Mouse (Mus musculus) frontal cortex, adult 2 months (tissue): ENCODE results near the gene Dlg5. TPM values are rescaled to one million over a fixed set of nuclear protein-coding genes. Genes with fewer than 3 reads are reported as not detected.

Experiments
- DNase-seq, 2 experiments: peaks; one replicate each; pipeline ENCODE4 v3.0.0; 2022; ENCODE audit warnings: low spot score in 1 of 2; ENCODE audit errors: extremely low spot score in 1 of 2
- polyA plus RNA-seq: library from polyadenylated mRNA; depleted of rRNA; stranded (reverse); fragments of >200 nt; gene quantifications from 2 replicates; pipeline ENCODE4 v1.2.3, GENCODE M21; 2012; rRNA removed

Dlg5 gene
- polyA plus RNA-seq = 29.8 and 32.3 TPM in 2 replicates

DNA sequence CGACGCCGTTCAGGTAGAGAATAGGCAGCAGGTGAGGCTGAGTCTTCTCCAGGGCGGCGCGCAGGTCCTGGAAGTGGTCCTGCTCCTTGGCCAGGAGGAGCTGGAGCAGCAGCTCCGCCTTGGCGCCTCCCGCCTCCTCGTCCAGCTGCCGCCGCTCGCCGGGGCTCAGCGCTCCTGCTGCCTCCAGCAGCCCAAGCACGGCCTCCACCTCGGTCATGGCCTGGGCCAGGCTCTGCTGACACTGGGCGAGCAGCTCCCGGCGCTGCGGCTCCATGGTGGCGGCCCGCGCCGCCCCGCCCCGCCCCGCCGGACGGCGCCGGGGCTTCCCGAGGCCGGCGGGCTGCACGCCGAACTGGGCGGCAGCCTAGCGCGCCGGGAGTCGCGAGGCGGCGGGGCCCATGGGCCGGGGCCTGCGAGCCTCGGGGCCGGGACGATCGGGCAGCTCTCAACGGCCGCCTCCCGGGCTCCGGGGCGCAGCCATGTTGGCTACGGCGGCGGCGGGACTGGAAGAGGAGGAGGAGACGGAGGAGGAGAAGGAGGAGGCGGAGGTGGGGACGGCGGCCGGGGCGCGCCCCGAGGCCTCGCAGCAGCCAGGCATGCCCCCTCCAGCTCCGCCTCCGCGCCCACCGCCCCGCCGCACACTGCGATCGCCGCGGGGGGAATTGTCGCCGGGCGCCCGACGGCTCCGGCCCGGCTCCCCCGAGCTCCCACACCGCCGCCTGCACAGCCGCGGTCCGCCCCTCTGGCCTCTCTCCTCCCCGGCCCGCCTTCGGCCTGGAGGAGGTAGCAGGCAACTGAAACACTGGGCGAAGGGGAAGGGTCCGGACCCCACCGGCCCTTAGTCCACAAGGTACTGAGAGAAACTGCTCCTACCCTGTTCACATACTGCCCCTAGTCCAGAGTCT is at the start of gene Dlg5:
TSS of gene Dlg5 (minus strand) at position 744 of the 905 bp plus-strand sequence.
- peak in 1 of 2 experiments; percentile 43 for DNase-seq

DNA sequence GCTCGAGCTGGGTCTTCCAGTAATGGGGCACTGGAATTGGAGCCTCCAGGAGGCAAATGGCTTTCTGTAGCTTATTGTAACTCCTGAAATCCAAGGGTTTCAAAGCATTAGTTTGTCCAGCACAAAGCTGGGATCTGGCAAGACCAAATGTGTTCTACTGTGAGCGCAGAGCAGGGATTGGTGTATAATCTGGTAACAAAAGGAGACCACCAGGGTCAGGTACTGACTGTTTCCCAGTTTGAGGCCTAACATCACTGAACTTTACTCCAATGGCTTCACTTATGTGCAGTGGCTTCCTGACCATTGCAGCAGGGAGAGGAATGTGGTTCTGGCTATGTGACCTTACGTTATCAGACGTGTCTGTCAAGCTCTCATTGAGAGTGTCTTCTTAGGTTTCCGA is 47.9 kb upstream of the Dlg5 start:
- DNase-seq = no peak

DNA sequence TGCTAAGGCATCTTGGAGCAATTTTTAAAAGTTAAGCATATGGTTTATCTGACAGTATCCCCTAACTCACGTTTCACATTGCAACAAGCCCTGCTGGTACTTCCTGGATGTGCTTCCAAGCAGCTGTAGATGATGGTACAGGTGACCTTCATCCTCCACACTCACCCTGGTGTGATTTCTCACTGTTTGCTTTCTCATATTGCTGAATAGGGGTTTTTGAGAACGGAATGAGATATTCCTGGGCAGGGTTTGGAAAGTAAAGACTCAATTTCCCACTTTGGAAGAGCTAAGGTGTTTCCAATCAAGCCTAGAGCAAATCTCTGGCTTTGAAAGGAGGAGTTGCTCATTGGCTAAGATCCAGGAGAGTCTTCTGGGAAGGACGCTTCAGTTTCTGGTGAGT is 47.2 kb upstream of the Dlg5 start, which contains the start of gene E330034G19Rik:
TSS of gene E330034G19Rik (plus strand) at position 301 of the 400 bp plus-strand sequence.
- no peak for DNase-seq

DNA sequence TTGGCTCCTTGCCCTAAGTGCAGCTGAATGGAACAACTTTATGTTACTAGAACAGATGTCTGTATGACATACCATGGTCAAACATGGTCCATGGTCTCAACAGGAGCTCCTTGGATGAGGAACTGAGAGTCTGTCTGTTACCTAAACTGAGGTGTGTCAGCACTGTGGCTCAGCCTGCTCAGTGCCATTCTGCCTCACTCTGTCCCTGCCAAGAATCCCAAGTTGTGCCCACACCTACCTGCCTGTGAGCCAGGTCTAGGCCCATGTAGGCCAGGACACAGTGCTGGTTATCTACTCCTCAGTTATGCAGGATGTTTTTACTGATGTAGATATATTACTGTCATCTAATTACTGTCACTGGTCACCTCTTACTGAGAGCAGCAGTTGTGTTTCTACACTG is 45.0 kb upstream of the Dlg5 start:
- DNase-seq = no peak

DNA sequence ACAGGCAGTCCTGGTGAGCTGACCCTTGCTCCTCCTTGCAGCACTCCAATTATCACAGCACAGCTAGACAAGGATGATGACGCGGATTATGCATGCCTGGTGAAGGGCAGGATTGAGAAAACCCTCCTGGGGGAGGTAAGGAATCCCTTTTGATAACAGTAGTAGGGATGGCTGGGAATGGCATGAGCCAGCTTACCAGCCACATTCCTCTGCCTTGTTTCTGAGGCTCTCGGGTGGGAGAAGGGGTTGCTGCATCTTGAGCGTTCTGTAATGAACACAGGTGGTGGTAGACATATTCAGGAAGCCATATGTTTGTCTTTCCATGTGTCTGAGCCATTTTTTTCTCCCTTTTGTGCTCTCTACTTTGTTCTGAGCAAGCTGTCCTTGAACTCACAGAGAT is 40.4 kb upstream of the Dlg5 start:
- no peak for DNase-seq

DNA sequence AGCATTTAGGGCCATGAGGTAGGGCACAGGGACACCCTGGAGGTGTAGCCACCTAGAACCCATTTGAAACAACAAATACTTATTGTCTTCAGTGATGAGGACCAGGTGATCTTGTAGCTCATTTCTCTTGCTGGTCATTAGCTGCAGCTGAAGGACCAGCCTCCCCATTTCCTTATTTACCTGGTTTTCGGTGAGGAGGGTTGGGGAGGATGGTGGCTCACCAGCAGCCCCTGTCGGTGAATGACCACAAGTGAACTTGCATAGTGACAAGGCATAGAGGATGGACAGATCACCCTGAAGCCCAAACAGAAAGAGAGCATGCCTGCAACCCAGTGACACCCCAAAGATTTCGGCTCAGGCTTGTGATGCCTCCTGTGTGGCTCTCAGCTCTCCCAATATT is 36.6 kb upstream of the Dlg5 start:
- no peak for DNase-seq

DNA sequence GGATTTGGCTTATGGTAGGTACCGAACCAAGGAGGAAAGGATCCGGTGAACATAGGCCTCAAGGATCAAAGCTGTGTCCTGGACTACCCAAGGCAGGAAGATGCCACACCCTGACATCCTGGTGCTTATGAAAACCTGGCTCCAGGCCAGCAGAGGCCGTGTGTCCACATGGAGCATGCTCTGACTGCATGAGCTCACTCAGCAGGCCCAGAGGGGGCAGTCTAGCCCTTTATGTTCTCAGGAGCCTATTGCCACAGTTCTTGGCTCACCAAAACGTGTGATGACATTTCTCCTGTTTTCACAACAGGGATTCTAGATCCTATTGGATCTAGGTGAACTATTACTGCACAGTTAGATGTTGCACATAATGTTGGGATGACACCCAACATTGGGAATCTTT is 35.6 kb upstream of the Dlg5 start:
- DNase-seq = no peak

DNA sequence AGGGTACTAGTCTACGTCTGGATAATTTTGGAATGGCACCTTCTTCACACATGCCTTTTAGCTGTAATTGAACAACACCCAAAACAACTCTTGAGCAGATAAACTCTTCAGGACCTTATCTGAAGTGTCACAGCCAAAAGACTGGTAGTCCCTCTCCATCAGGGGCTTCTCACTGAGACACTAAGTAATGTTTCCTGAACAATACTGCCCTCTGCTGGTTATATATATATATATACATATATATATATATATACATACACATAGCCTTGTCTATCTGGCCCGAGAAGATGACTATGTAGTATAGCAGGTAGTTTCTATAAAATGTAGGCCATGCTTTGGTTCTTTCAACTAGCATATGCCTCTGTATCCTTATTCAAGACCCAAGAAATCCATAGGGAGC is 29.8 kb upstream of the Dlg5 start:
- no peak for DNase-seq

DNA sequence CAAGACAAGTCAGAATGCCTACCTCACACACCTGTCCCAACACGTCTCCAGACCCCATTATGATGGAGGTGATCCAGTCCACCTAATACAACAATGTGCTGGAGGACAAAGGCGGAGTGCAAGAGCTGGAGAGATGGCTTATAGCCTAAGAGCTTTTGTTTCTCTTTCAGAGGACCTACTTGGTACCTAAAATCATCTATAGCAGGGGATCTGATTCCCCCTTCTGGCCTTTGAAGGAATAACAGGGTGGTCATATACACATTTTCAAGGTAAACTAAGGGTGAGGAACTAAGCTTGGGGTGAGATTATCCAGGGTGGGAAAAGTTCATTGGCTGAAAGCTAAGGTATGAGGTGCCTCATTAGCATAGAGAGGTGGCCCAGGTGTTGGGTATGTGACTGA is 27.9 kb upstream of the Dlg5 start:
- DNase-seq = peak in 1 of 2 experiments; percentile 64

DNA sequence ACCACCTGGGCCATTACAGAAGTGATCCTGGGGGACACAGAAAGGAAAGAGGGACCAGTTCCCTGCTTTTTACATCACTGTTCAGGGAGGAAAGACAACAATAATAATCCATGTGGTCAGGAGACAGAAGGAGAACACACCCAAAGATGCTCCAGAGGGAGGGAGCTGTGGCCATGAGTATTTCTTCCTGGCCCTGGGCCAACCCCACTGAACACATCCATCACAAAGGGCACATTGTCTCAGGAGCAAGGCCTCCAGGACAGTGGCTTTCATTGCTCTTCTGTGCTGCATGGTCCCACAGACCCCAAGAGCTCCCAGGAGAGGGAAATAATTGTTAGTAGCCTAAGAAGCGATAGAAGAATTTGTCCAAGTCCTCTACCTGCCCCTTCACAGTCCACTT is 23.9 kb upstream of the Dlg5 start:
- DNase-seq = no peak

DNA sequence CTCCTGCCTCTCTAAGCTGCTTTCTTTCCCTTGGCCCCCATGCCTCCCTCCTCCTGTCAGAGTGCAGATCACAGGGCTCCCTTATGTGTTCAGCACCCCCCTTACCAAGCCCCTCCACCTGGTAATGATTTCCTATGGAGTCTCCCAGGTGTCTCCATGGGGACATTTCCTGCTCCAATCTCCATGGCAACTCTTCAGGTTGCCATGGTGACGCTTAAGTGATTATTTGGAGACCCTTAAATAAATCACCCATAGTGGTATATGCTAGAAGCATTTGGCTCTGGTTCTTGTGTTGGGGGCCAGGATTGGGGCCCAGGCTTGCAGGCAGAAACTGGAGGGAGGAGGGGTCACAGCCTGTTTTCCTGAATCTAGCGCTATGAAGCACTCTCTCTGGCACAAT is 17.2 kb upstream of the Dlg5 start:
- DNase-seq = no peak

DNA sequence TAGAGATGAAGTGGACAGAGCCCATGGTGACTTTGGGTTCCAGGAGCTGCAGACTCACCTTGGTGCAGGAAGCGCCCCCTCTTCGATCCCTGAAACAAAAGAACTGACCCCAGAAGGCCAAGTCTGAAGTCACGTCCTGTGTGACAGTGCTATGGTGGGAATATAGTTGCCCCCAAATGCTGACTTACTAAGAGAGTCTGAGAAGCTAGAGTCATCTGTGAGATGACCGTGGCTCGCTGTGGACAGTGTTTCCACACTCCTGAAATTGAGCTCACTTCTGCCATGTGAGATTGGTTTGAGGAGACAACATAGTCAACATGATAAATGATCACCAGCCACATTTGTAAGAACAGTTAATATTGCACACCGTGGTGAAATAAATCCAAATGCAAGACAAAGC is 16.7 kb upstream of the Dlg5 start:
- DNase-seq = no peak

DNA sequence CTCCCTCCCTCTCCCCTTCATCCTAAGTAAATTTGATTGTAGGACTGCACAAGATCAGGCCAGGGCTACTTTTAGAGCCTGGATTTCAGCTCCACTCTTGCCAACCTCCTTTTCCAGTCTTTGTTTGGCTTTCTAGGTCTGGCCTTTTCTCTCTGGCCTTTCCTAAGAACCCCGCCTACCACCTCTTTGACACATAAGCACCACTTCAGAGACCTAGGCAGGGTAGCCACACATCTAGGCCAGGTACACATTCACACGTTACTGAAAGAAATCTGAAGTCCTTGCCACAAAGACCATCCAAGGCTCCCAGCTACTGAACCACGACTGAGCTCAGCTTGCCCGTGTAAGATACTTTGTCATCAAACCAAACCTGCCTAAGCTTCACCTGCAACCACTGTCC is 14.7 kb upstream of the Dlg5 start:
- no peak for DNase-seq

DNA sequence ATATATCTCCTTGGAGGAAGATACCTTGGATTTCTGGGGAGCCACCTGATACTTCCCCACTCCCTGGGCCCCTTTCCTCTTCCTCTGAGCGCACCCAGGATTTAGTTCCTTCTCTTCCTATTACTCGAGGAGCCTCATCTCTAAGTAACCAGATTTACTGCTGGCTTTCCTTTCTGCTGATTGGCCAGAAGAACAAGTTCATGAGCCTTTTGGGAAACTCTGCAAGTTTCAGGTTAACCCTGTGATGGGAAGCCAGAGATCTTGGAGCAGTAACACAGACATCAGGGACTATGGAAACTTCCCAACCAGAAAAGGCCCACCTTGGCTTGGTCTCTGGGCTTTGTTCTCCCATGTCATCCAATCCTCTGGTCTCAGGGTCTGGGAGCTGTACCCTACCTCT is 10.2 kb upstream of the Dlg5 start:
- no peak for DNase-seq

DNA sequence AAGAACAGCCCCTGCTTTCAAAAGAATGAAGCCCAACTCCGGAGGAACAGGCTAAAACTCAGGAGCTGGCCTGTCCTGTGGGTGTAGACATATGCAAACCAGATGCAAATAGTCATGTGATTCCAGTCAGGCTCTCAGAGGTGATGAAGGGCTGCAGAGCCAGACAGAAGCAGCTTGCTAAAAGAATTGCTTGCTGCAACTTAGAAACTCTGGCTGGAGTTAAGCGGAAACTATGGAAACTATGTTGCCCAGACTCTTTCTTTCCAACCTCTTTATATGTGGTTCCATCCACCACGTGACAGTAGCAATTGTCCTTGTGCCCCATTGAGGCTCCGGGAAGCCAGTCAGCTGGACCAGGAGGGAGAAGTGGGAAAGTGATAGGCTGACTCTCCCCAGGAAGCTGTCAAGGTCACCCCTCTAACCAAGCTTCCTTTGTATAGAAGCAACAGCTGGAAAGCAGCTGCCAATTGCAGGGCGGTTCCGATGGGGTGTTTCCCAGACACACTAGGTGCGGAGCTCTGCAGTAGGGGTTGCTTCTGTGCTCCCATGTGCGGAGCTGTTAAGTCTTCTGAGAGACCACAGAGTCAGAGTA is 8.0 kb upstream of the Dlg5 start:
- no peak for DNase-seq

DNA sequence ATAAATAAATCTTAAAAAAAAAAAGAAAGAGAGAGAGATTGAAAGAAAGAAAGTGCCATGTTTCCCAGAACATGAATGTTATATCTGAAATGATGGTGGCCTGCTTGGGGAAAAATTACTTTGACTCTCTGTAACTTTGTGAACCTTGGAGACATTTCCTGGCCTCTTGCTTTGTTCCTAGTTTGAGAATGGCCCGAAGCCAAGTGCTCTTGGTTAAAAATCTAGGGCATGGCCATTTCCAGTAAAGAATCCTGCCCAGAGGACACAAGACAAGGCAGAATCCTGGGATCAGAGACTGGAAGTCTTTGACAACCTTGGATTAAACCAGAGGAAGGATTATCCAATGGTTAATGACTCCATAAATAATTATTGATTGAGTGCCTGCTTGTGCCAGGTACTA is 5.6 kb upstream of the Dlg5 start:
- DNase-seq = no peak

DNA sequence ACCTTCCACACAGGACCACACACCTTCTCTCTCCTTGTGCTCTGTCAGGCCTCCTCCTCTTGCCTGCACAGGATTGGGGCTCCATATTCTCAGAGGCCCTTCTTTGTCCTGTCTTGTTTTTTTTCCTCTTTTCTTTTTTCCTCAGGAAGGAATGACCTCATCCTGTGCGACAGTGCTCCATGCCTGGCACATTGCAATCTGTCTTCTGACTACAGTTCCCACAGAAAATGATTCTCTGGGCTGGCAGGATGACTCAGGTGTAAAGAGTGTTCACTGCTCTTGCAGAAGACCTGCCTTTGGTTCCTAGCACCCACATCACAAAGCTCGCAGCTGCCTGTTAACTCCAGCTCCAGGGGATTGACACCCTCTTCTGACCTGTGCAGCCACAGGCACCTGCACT is 4.2 kb upstream of the Dlg5 start:
- no peak for DNase-seq

DNA sequence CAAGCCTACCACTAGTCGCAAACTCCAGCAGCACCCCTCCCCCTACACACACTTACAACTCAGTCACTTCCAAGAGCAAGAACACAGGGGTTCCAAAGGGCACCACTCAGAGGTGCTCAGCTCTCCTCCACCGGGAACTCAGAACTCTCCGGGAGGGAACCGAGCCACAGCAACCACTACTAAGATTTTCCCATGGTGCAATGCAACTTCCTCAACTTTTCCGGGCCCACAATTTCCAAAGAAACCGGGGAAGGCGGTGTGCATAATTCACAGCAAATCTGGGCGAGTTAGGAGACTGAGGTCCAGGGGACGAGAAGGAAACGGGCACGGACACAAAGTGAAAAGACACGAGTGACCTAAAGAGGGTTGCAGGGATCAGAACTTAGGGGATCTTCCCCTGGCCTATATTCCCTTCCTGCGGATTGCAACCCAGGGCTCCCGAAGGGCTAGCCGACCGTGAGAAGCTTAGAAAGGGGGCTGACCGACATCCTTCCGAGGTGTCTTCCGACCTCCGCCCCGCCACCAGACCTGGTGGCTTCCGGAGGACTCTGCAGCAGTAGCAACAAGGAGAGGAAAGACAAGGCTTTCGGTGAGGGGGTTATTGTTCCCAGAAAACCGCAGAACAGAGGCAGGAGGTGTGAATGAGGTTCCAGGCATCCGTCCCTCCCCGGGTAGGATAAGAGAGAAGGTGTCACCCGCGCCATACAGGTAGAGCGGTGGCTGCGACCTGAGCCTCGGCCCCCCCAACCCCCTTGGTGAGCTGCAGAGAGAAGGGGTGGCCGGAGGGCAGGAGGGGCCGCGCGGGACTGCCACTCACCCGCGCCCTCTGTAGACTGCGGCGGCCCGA is 1.2 kb downstream of the Dlg5 start:
- peak in 1 of 2 experiments; percentile 49 for DNase-seq

DNA sequence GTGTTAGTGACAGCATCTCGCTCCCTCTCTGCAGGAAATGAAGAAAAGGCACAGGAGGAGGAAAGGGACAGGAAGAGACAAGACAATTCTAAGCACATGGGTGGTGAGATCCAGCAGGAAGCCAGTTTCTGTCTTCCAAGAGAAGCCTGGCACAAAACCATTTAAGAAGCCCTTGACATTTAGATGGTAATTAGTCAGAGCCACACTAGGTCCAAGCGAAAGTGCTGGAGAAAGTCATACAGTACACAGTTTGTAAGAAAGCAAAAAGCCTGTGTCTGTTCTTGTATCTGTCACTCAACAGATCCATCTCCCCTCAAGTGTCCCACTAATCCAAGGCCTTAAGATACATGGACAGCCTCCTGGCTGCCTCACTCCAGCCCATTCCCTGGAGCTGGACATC is 3.7 kb downstream of the Dlg5 start:
- no peak for DNase-seq

DNA sequence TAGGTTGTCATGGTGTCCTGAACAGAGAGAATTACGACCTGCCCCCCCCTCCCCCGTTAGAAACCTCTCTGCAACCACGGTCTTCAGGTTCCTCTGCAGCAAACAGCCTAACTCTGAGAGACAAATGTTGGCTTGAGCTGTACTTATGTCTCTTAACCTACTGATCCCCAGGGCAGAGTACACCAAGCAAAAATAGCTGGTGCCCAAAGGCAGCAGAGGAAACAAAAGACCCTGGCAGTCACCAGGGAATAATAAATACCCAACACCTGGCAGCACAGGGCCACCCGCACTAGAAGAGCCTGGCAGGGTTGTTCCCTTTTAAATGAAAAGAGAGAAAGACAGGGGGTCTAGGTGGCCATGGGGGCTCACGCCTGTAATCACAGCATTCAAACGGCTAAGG is 4.9 kb downstream of the Dlg5 start:
- DNase-seq = no peak

DNA sequence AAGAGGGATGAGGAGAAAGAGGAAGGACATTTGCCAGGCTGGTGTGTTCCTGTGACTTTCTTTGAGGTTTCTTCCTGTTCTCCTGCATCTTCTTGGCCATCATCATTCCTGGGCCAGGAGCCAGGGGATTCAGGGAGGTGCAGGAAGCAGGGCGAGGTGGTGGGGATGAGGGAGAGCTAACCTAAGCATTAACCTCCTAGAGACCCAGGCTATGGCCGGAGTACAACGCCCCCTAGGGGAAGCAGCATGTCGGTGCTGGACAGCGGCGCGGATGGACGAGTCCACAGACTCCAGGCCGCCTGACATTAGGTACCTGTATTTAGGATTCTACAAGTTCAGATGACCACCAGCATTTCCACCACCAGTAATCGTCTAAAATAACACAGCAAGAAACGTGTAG is 6.1 kb downstream of the Dlg5 start:
- DNase-seq = no peak
